Mouse (Mus musculus) left cerebral cortex, postnatal 25 days (tissue): ENCODE results near the gene Ankrd40. TPM values are rescaled to one million over a fixed set of nuclear protein-coding genes. Genes with fewer than 3 reads are reported as not detected.
A peak's percentile ranks its signal among the peaks of the same experiment; 100 is the strongest.

ENCODE experiments used
- DNase-seq, 2 experiments: peaks; one replicate each; pipeline ENCODE4 v3.0.0; 2022; ENCODE audit warnings: low spot score in 2 of 2, mixed read lengths in 1 of 2
- intact Hi-C: fragments of 180-260 bp; cut with DNase I; formaldehyde crosslinking; loops from one replicate; pipeline ENCODE4 v1.15.1; 2025
- total RNA-seq, 2 experiments: library from RNA; stranded (reverse); gene quantifications; 2 replicates each; pipeline ENCODE4 v1.2.3; 2021

Gene Ankrd40
- total RNA-seq, 2 experiments from 2014 or later: 138 to 144 TPM

DNA sequence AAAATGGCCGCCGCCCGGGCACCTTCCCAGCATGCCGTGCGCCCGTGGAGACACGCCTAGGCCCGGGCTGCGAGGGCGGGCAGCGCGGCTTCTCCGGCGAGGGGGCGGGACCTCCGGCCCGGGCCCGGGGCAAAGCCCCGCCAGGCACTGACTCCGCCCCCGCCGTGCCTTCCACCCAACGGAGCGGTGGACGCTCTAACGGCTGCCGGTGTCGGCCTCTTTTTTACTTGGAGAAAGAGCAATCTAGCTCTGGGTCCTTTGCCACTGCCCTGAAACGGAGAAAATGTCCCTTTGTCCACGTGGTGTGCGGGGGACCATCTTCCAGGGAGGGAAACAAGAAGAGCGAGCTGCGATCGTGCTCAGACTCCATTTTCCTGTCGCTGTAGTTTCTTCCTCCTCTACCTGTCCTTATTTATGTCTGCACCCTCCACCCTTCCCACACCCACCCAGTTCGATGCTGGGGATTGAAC is 5.8 kb upstream of the Ankrd40 start, which contains the start of gene Luc7l3:
Gene Luc7l3, minus strand, starts transcription at position 58 of the 470 bp plus-strand sequence.
- intact Hi-C loops: no loop called here
- DNase-seq: peak; percentile 95 to 96

GRCm38 (mm10) chr11:94322636-94323035 is 5.2 kb upstream of the Ankrd40 start:
- intact Hi-C loops: no loop called here
- DNase-seq: no peak

DNA sequence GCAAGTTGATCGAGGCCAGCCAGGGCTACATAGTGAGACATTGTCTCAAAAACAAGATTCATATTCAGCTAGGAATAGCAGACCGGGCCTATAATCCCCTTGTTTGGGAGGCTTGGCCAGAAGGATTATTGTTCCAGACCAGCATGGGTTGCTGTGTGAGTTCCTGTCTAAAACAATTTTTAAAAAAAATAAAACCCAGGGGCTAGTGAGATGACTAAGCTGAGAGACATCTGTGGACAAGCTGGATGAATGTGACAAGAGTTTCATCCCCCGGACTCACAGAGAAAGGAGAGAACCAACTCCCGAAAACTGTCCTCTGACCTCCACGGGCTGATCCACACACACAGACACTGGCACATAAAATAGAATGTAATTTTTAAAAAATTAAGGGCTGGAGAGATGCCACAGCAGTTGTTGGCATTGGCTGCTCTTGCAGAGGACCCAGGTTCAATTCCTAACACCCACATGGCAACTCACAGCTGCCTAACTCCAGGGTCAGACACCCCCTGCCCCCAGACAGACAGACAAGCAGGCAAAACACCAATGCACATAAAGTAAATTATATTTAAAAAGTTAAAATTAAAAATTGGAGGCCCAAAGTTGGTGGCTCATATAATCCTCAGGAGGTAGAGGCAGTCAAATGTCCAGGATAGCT is 4.4 kb upstream of the Ankrd40 start:
- intact Hi-C loops: no loop called here

GRCm38 (mm10) chr11:94324618-94325017 is 3.2 kb upstream of the Ankrd40 start:
- intact Hi-C loops: loop anchor here (5.0 kb wide), 4 partner anchors 148 to 668 kb away; partner anchors contain the start of genes Cacna1g, Ppp1r9b and Rsad1

More for the DNA sequence above, 4.4 kb upstream of the Ankrd40 start:
- DNase-seq: no peak

GRCm38 (mm10) chr11:94326961-94327411 is 815 bp upstream of the Ankrd40 start:
- peak in 1 of 2 experiments; percentile 37 for DNase-seq
- intact Hi-C loops: loop anchor here (5.0 kb wide), 4 partner anchors 145 to 665 kb away; partner anchors contain the start of genes Cacna1g, Ppp1r9b and Rsad1

More at GRCm38 (mm10) chr11:94324618-94325017, 3.2 kb upstream of the Ankrd40 start:
- no peak for DNase-seq

DNA sequence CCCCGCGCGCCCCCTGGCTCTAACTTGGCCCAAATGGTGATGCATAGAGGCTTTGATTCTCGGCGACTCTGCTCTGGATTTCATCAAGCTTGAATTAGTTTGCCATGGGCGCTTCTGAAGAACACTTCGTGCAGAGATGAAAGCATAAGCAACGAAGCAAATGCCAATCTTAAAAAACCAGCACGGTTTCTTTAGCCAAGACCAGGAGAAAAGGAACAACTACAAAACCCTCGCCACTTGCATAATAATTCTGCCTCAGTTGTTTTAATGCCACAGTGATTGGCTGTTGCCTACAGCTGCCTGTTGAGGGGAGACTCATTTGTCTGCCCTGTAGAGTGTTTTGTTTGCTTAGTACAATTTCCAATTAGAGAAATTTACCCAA is 834 bp downstream of the Ankrd40 start:
- DNase-seq: peak; percentile 35 to 65
- intact Hi-C loops: loop anchor here (1.0 to 5.0 kb wide), 6 partner anchors 77 to 664 kb away; partner anchors contain the start of genes Cacna1g, Ppp1r9b, Rsad1 and Tob1

GRCm38 (mm10) chr11:94329270-94329891 is 1.6 kb downstream of the Ankrd40 start:
- DNase-seq: peak; percentile 63 to 82
- intact Hi-C loops: loop anchor here (2.0 to 5.0 kb wide), 5 partner anchors 119 to 663 kb away; partner anchors contain the start of genes Cacna1g, Ppp1r9b, Rsad1 and Tob1

- intact Hi-C loops: no loop called here
Observed at GRCm38 (mm10) chr11:94330211-94330610, 2.4 kb downstream of the Ankrd40 start.

DNA sequence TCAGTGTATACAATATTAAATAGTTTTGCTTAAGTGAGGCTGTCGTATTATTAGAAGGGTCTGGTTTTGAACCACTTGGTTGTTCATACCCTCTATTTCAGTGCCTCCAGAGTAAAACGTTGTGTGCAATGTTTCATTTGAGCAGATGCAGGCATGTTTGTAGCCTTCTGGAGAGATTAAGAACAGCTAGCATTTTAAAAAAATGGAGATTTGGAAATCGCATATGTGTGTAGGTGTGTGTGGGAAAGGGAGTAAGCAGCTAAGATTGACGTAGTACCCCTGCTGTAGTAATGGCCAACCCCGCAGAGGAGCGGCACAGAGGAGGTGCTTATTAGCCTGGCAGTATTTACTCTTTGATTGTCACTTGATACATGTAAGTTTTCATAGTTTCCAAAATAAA is 4.9 kb downstream of the Ankrd40 start:
- DNase-seq: peak in 1 of 2 experiments; percentile 75
- intact Hi-C loops: no loop called here

More at GRCm38 (mm10) chr11:94330211-94330610, 2.4 kb downstream of the Ankrd40 start:
- no peak for DNase-seq

GRCm38 (mm10) chr11:94334386-94334968 is 6.7 kb downstream of the Ankrd40 start:
- no peak for DNase-seq
- intact Hi-C loops: no loop called here

DNA sequence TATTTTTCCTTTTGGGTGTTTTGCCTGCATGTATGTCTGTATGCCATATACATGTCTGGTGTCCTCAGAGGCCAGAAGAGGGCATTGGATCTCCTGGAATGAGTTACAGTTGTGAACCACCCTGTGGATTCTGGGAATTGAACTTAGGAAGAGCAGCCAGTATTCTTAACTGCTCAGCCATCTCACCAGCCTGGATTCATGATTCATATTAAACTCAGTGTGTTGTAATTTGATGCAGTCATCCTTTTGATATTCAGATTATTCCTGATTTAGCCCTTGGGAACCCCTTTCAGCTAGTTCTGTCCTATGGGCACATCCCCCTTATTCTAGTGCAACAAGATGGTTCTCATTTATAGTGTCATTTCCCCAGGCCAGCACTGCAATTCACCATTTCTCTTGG is 8.8 kb downstream of the Ankrd40 start:
- intact Hi-C loops: no loop called here
- DNase-seq: no peak

- intact Hi-C loops: no loop called here
- DNase-seq: no peak
Observed at GRCm38 (mm10) chr11:94338347-94338746, 10.5 kb downstream of the Ankrd40 start.

GRCm38 (mm10) chr11:94339732-94340585 is 12.2 kb downstream of the Ankrd40 start:
- intact Hi-C loops: loop anchor here (2.0 to 5.0 kb wide), 3 partner anchors 65 to 207 kb away; partner anchors contain the start of genes Rsad1 and Spata20
- peak; percentile 51 to 64 for DNase-seq

DNA sequence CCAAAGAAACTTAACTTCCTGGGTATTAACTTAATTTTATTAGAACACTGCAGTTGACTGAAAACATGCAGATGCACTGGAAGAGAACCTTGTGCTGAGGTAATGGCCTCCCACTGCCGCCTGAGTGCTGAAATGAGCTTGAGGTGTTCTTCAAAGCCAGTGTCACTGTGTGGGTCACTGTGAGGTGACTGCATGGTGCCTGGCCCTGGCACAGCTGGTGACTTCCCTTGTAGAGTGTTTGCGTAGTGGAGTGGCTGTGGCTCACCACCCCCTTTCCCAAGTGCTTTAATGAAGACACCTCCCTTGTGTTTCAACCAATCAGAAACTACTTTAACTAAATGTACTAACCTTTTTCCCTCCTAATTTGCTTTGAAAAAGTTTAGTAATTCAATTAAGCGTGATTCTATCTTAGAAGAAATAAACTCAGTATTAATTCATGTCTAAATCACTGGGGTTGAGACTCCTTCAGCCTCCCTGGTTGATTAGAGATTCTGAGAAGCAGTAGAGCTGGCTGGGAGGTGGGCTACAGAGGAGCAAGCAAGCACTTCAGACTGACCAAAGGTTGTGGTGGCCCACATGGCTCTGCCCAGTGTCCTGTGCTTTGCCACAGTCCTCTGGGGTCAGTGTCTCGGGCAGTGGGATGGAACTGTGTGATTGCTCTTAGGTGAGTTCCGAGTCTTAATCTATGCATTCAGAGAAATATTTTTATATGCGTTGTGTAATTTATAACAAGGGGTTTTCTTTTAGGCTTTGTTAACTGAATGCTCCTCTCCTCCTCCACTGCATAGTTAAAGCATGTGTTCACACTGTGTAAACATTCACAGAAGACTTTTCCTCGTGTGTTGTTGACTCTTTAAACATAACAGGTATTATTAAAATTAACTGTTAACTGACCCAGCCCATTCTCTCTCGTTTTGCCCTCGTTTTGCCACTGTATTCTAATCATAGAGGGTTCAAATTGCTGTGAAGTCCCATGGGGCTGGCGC is 13.4 kb downstream of the Ankrd40 start:
- intact Hi-C loops: loop anchor here (2.0 to 5.0 kb wide), 3 partner anchors 64 to 206 kb away; partner anchors contain the start of genes Rsad1 and Spata20
- no peak for DNase-seq

- intact Hi-C loops: loop anchor here (5.0 kb wide), 1 partner anchor 205 kb away; the partner anchor contains the start of gene Rsad1
- no peak for DNase-seq
Observed at GRCm38 (mm10) chr11:94342114-94342905, 14.5 kb downstream of the Ankrd40 start.

DNA sequence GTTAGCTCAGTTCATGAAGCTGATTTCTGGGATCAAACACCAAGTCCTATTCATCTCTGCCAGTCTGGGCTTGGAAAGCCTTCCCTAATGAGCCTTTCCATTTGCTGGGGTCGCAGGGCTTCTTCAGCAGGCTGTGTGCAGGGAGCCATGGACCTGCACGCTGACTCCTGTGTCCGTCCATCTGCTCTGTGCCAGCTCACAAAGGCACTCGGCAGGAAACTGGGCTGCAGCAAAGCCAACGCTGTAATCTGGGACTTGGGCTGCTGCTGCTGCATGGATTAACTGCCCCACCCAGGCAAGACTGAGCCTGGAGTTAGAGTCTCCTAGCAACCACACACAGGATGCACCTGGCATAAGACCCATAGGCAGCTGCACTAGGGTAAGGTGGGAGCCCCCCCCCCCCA is 16.2 kb downstream of the Ankrd40 start:
- intact Hi-C loops: loop anchor here (5.0 kb wide), 1 partner anchor 203 kb away; the partner anchor contains the start of gene Rsad1
- DNase-seq: no peak

- intact Hi-C loops: loop anchor here (5.0 kb wide), 1 partner anchor 203 kb away; the partner anchor contains the start of gene Rsad1
Observed at GRCm38 (mm10) chr11:94344470-94344869, 16.7 kb downstream of the Ankrd40 start.

More at GRCm38 (mm10) chr11:94344470-94344869, 16.7 kb downstream of the Ankrd40 start:
- no peak for DNase-seq
